Mouse (Mus musculus): ENCODE data around the gene Helq.
A peak's percentile ranks its signal among the peaks of the same experiment; 100 is the strongest.

Gene Helq

DNA sequence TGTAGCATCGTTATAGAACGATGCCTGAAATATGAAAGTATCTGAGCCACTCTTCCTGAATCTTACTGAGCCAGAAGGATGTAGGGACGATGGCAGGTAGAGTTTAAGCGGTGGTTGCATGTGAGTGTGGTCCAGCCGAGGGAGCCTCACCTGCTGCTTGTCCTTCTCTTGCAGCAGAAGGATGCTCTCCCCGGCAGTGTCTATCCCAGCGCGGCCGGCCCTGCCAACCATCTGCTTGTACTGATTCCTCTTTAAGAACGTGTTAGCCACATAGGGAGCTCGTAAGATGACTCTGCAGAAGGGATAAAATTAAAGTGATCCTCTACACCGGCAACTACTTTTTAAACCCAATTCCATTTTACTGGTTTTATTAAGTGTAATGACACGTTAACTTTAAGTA is 19.4 kb downstream of the Helq start:
- DNase-seq (ENCODE audit: low read depth, low spot score) = no peak

GRCm38 (mm10) chr5:100776900-100777299 is 21.5 kb downstream of the Helq start:
- DNase-seq (ENCODE audit: low read depth, low spot score) = no peak

GRCm38 (mm10) chr5:100775778-100776404 is 22.5 kb downstream of the Helq start:
- DNase-seq (ENCODE audit: low read depth, low spot score) = no peak

GRCm38 (mm10) chr5:100771575-100771974 is 26.8 kb downstream of the Helq start:
- no peak for DNase-seq (ENCODE audit: low read depth, low spot score)

GRCm38 (mm10) chr5:100766026-100766425 is 32.4 kb downstream of the Helq start:
- DNase-seq (ENCODE audit: low read depth, low spot score) = no peak

DNA sequence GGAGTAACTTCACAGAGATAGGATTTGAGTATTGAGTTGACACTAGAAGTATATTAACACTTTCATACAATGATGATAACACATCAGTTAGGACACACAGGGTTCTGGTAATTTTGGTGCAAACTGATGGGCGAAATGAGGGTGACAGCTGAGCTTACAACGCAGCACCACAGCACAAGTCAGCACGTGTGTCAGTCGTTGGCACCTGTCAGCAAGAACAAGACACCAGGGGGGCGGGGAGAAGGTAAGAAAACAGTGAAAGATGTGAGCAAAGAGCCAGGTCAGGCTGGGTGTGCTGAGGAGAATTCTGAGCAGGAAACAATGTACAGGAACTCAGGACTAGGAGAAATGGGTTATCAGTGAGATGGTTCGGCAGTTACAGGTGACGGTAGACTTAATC is 36.7 kb downstream of the Helq start:
- no peak for DNase-seq (ENCODE audit: low read depth, low spot score)

DNA sequence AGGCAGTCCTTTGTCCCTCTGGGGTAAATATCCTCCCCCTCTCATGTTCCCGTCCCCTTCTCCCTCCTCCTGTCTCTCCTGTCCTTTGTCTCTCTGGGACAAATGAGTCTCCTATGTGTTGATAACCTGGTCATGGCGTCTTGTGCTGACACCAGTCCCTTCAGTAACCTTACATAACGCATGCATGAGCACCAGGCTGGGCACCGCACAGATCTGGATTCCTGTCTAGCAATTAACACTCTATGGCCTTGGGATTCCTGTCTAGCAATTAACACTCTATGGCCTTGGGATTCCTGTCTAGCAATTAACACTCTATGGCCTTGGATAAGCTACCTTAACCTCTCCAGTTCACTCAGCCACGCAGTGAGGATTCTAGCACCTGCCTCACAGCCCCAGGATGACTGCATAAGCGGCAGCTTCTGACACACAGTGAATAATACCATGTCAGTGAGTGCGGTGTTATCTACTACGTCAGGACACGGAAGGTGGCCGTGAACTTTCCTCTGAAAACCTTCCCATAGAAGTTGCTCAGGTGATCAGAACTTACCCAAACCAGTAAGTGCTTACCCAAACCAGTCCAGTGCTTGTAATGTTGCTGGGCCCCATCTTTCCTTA is 38.2 kb downstream of the Helq start:
- DNase-seq (ENCODE audit: low read depth, low spot score) = no peak

DNA sequence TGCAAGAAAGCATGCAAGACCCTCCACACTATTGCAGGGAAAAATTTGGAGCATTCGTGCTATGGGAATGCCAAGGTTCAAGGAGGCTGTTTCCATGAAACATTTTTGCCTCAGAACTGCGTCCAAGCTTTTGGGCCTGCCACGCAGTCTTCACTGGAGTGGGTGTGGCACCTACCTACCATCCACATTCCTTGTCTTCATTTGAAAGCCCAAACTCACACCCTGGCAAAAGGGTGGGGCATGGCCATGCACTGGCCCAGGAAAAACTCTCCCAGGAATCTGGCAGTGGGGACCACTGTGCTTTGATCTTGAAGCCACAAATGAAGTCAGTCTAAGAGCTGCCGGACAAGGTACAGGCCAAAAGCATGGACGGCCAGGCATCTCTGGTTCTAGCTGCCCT is 40.3 kb downstream of the Helq start:
- no peak for DNase-seq (ENCODE audit: low read depth, low spot score)

- DNase-seq (ENCODE audit: low read depth, low spot score) = peak; percentile 28
These were observed 45.0 kb downstream of the Helq start for GRCm38 (mm10) chr5:100753407-100753806.

DNA sequence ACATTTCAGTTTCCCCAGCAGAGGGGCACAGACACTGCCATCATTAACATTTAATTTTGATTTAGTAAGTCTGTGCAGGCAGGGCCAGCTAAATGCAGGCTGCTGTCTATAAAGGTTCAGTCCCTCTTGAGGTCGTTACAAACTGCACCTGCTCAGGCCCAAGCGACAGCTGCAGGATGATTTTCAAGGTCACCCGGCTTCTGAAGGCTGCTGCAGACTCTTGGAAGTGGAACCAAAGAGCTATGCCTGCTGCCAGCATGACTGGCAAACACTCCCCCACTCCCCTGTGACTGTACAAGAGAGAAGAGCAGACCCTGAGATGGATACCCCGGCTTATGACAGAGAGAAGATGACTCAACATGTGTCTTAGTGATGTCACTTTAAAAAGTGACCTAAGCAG is 46.7 kb downstream of the Helq start:
- DNase-seq (ENCODE audit: low read depth, low spot score) = no peak

DNA sequence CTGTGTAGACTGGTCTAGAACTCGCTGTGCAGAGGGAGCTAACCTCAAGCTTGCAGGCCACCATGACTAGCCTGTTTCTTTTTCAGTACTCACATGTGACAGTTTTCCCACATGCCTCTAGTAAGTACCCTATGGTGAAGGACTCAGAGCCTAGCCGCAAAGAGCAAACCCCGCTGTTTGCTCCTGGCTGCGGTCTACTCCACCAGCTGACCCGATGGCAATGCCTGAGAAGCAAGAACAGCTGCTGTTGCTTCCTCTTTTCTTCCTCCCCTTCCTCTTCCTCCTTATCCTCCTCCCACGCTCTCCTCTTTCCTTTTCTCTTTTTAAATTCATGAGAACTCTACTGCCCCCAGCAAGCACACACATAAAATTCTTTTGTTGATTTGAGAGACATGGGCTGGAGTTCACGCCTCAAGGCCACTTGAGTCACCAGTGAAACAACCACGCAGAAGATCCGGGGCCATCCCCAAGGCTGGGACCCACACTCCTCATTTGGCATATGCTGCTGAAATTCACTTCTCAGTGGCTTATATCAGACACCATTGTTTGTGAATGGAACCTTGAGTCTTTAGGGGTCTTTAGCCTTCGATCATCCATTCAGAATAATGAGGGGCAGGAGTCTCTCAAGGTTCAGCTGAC is 47.7 kb downstream of the Helq start:
- DNase-seq (ENCODE audit: low read depth, low spot score) = no peak

GRCm38 (mm10) chr5:100738802-100739201 is 59.6 kb downstream of the Helq start:
- DNase-seq (ENCODE audit: low read depth, low spot score) = no peak

- no peak for DNase-seq (ENCODE audit: low read depth, low spot score)
These were observed 61.5 kb downstream of the Helq start for GRCm38 (mm10) chr5:100736919-100737318.

DNA sequence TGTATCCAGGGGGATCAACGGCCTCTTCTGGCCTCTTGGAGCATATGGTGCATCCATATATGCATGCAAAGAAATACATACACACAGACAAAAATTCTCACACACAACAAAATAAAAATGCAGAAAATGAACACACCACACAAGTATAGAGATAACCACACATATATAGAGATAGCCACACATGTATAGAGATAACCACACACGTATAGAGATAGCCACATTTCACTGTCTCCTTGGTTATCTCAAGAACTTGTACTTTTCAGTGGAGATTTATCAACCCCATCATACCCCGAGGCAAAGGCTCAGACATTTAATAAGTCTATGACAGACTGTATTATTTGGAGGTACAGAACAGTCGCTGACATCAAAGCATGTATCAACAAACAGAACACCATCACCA is 63.9 kb downstream of the Helq start:
- no peak for DNase-seq (ENCODE audit: low read depth, low spot score)

- DNase-seq (ENCODE audit: low read depth, low spot score) = no peak
These were observed 69.6 kb downstream of the Helq start for GRCm38 (mm10) chr5:100728757-100729156.

- DNase-seq (ENCODE audit: low read depth, low spot score) = no peak
These were observed 72.4 kb downstream of the Helq start for GRCm38 (mm10) chr5:100726001-100726400.

- DNase-seq (ENCODE audit: low read depth, low spot score) = no peak
These were observed 78.9 kb downstream of the Helq start, which contains the start of gene Hpse for GRCm38 (mm10) chr5:100719235-100720088. Gene Hpse (minus strand): TSS chr5:100719716.

GRCm38 (mm10) chr5:100716762-100717161 is 81.6 kb downstream of the Helq start:
- DNase-seq (ENCODE audit: low read depth, low spot score) = no peak
